Mouse (Mus musculus): ENCODE data around the gene Hhipl1.

DNA sequence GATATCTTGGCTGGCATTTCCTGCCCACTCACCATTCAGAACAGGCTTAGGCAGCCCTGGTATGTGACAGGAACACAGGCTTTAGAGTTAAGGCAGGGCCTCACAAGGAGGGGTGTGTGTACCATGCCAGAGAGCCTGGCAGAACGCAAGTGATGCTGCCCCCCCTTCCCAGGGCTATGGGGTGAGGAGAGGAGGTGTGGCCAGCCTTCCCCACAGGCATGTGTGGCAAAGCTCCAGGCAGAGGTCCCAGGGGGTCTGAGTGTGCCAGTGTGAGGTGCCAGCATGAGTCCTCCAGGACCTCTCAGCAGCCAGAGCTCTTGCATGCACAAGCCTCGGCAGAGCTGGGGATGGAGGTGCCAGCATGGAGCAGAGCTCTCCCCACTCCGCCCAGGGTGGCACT, 11.4 kb upstream of the Hhipl1 start:
- TF ChIP-seq CTCF (IDR thresholded peaks at IDR 0.05; ENCODE audit: extremely low read depth, insufficient read length, insufficient replicate concordance, low read depth, low read length) (no peak), POLR2A (IDR thresholded peaks at IDR 0.05; ENCODE audit: low read depth, low read length) (no peak)
